Mouse (Mus musculus) midbrain, postnatal 0 days (tissue): ENCODE results near the gene Arhgef12. TPM values are rescaled to one million over a fixed set of nuclear protein-coding genes. Genes with fewer than 3 reads are reported as not detected.

Source experiments
- ATAC-seq: fragments of 200-750 bp; cut with Nextera tagmentation; 2 replicates; pipeline ENCODE4 v1.8.0; 2017; ENCODE audit warnings: moderate number of reproducible peaks, mild to moderate bottlenecking, moderate TSS enrichment, moderate library complexity; ENCODE audit not compliant: low FRiP score
- DNase-seq: peaks from one replicate; pipeline ENCODE4 v3.0.0-alpha.2; 2015; ENCODE audit warnings: low spot score
- H3K27ac ChIP-seq: fragments of 300-500 bp; sonication (generic); 2 replicates; pipeline ENCODE4 v1.5.1; 2014; ENCODE audit warnings: low read depth, mild to moderate bottlenecking, low read length, mixed read lengths
- H3K27me3 ChIP-seq: fragments of 300-500 bp; sonication (generic); 2 replicates; pipeline ENCODE4 v1.6.1; 2014; ENCODE audit warnings: low read length, control low read depth, mixed read lengths; ENCODE audit not compliant: insufficient read depth
- H3K36me3 ChIP-seq: fragments of 300-500 bp; sonication (generic); 2 replicates; pipeline ENCODE4 v1.6.1; 2014; ENCODE audit warnings: low read length, control low read depth, mixed read lengths; ENCODE audit not compliant: insufficient read depth
- H3K4me1 ChIP-seq: fragments of 300-500 bp; sonication (generic); 2 replicates; pipeline ENCODE4 v1.6.1; 2014; ENCODE audit warnings: mild to moderate bottlenecking, control low read depth, antibody characterized with exemption, low read length, mixed read lengths; ENCODE audit not compliant: insufficient read depth
- H3K4me2 ChIP-seq: fragments of 300-500 bp; sonication (generic); 2 replicates; pipeline ENCODE4 v1.6.1; 2014; ENCODE audit warnings: low read depth, mild to moderate bottlenecking, low read length, mixed read lengths; ENCODE audit not compliant: poor library complexity, severe bottlenecking
- H3K4me3 ChIP-seq: fragments of 300-500 bp; sonication (generic); 2 replicates; pipeline ENCODE4 v1.5.1; 2014; ENCODE audit warnings: low read depth, mild to moderate bottlenecking, low read length, moderate library complexity
- H3K9ac ChIP-seq: fragments of 300-500 bp; sonication (generic); replicated peaks from 2 replicates; pipeline ENCODE4 v1.6.1; 2014; ENCODE audit warnings: mild to moderate bottlenecking, low read length, moderate library complexity, mixed read lengths; ENCODE audit not compliant: poor library complexity, severe bottlenecking
- H3K9me3 ChIP-seq: fragments of 300-500 bp; sonication (generic); 2 replicates; pipeline ENCODE4 v1.6.1; 2016; ENCODE audit warnings: low read length, control low read depth
- CTCF ChIP-seq: IDR thresholded peaks from 2 replicates; pipeline ENCODE4 v1.5.1; 2016; ENCODE audit warnings: antibody characterized with exemption, mild to moderate bottlenecking
- WGBS: fragments of 180-500 bp; shearing (Covaris S2); extraction: QIAGEN DNeasy Blood & Tissue Kit; methylation state at CpG from one replicate; pipeline ENCODE4 v1.1.7; 2014; 5-methylcytosine and 5-hydroxymethylcytosine counted together
- polyA plus RNA-seq: library from polyadenylated mRNA; unstranded; fragments of >200 nt; fragmentation: Nextera tagmentation; extraction: Ambion mirVana; gene quantifications from 2 replicates; pipeline ENCODE4 v1.2.1, GENCODE M21; 2015
- total RNA-seq: library from RNA; depleted of rRNA; stranded (reverse); fragments of >200 nt; gene quantifications from 2 replicates; pipeline ENCODE4 v1.2.3, GENCODE M21; 2014

Arhgef12 gene
- total and polyA plus RNA-seq, 2 experiments from 2014 or later = 17.0 to 97.1 TPM

- no peak for TF ChIP-seq CTCF
- peak overlapping the region; percentile 72 for H3K27ac ChIP-seq
- ATAC-seq (no peak), DNase-seq (peak; percentile 19)
- H3K9me3 ChIP-seq = no peaks in the 10 kb centered on the region
- no peaks in the 10 kb centered on the region for H3K27me3 ChIP-seq
- 14% methylated on average over 12 of the region's 12 CpGs for WGBS
- H3K4me3 ChIP-seq = peak overlapping the region; percentile 84
- 0 out of 2 replicates have a peak, but pooled peaks cover 5% of the 10 kb centered on the region for H3K4me1 ChIP-seq
- H3K4me2 ChIP-seq = peak overlapping the region; percentile 74
- H3K9ac ChIP-seq = peak overlapping the region; percentile 95
- peaks cover 11% of the 10 kb centered on the region for H3K36me3 ChIP-seq
Measured at GRCm38 (mm10) chr9:43115431-43116133, 8.5 kb upstream of the Arhgef12 start.

DNA sequence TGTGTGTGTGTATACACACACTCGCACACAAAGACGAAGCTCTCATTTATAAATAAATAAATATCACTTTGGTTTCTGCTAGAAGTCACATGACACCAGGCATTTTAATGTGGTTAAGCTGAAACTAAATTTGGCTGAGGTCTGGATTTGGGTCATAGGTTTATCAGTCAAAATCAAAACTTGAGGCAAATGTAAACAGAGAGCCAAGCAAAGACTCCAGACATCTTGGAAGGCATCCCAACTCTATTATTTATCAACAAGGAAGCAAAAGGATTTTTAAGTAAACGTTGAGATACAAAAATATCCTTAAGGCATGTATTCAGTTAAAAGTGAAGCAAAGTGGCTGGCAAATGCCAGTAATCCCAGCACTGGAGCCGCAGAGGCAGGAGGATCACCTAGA is 7.8 kb upstream of the Arhgef12 start:
- Histone ChIP-seq H3K4me3 (no peak overlapping the region), H3K4me2 (no peak overlapping the region), H3K9me3 (no peaks in the 10 kb centered on the region), H3K27me3 (no peaks in the 10 kb centered on the region), H3K27ac (no peak overlapping the region), H3K36me3 (peaks cover 15% of the 10 kb centered on the region), H3K9ac (no peak overlapping the region), H3K4me1 (0 out of 2 replicates have a peak, but pooled peaks cover 5% of the 10 kb centered on the region)
- DNase-seq = no peak
- TF ChIP-seq CTCF = no peak
- ATAC-seq = no peak
- WGBS = 85% methylated on average over 4 of the region's 4 CpGs

DNA sequence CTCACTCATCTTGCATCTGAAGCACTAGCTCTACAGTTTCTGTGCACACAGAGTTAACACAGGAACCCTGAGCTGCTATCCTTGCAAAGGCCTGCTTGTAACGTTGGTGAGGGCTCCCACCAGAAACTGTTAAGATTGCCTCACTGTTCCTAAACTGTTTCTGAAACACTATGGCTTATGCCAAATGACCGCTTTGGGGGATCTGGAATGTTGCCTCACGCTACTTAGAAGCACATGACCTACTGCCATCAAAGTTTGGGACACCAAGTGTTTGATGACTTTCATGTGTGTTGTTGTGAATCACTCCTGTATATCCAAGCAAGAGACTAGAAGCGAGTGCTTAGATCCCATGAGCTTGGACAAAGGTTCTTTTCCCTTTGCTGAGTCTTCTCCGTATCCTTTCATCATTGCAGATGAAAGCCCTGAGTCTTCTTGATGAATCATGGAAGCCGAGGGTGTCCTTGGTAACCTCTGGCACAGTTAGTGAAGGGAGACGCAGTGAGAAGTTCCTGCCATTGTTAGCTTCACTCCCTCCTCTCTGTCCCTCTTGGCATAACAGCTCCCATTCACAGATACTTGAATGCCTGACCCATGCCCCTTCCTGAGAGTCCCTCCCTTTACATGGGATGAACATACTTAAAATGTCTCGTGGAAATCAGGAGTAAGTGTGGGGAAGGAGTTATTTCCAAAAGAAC is 3.4 kb upstream of the Arhgef12 start:
- no peak overlapping the region for H3K4me2 ChIP-seq
- WGBS = 83% methylated on average over 8 of the region's 8 CpGs
- no peak overlapping the region for H3K27ac ChIP-seq
- H3K4me1 ChIP-seq = 0 out of 2 replicates have a peak, but pooled peaks cover 8% of the 10 kb centered on the region
- no peaks in the 10 kb centered on the region for H3K27me3 ChIP-seq
- no peak overlapping the region for H3K4me3 ChIP-seq
- peaks cover 15% of the 10 kb centered on the region for H3K36me3 ChIP-seq
- no peaks in the 10 kb centered on the region for H3K9me3 ChIP-seq
- H3K9ac ChIP-seq = no peak overlapping the region
- no peak for TF ChIP-seq CTCF
- DNase-seq (no peak), ATAC-seq (no peak)

DNA sequence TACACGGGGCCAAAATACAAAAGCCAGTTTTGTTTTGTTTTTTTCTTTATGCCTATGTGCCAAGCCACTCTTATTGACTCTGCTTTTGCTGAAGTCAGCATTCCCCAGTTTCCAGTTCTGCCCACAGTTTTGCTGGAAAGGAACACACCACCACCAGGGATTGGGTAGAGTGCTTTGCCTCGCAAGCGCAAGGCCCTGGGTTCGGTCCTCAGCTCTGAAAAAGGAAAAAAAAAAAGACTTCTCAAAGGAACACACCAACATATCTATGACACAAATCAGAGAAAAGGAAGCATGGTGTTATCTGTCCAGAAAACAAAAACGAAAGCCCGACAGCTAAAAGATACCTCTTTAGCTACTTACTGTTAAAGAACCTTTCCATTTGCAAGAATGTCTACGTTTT is 2.1 kb upstream of the Arhgef12 start:
- Histone ChIP-seq H3K27ac (no peak overlapping the region), H3K27me3 (no peaks in the 10 kb centered on the region), H3K4me3 (no peak overlapping the region), H3K9me3 (no peaks in the 10 kb centered on the region), H3K4me1 (0 out of 2 replicates have a peak, but pooled peaks cover 3% of the 10 kb centered on the region), H3K36me3 (peaks cover 15% of the 10 kb centered on the region), H3K4me2 (no peak overlapping the region), H3K9ac (no peak overlapping the region)
- DNase-seq (no peak), ATAC-seq (no peak)
- WGBS = 89% methylated on average over 7 of the region's 7 CpGs
- no peak for TF ChIP-seq CTCF

- Histone ChIP-seq H3K4me2 (no peak overlapping the region), H3K4me1 (peaks cover 5% of the 10 kb centered on the region; the same call in 1 of the 2 replicates), H3K9me3 (no peaks in the 10 kb centered on the region), H3K27me3 (no peaks in the 10 kb centered on the region), H3K4me3 (no peak overlapping the region), H3K9ac (no peak overlapping the region), H3K36me3 (peaks cover 15% of the 10 kb centered on the region), H3K27ac (no peak overlapping the region)
- no peak for ATAC-seq
- WGBS = 88% methylated on average over 3 of the region's 3 CpGs
- no peak for DNase-seq
- TF ChIP-seq CTCF = no peak
Measured at GRCm38 (mm10) chr9:43108721-43109120, 1.7 kb upstream of the Arhgef12 start.

DNA sequence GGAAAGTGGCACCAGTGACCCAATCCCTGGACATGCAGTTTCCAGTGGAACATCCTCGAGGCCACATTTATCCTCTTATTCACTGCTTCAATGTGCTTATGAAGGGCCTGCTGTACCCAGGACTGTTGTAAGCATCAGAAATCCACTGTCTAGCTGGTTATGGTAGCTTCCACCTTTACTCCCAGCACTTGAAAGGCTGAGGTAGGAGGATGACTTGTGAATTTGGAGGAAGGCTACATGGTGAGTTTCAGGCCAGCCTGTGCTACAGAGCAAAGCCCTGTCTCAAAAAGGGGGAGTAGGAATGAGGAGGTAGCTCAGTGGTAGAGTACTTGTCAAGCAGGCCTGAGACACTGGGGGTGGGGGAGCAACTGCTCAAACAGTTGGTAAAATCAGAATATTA is 1.0 kb upstream of the Arhgef12 start:
- Histone ChIP-seq H3K36me3 (peaks cover 15% of the 10 kb centered on the region), H3K4me3 (no peak overlapping the region), H3K27ac (no peak overlapping the region), H3K4me2 (no peak overlapping the region), H3K9ac (no peak overlapping the region), H3K4me1 (peaks cover 8% of the 10 kb centered on the region; the same call in 1 of the 2 replicates), H3K27me3 (no peaks in the 10 kb centered on the region), H3K9me3 (no peaks in the 10 kb centered on the region)
- ATAC-seq = no peak
- TF ChIP-seq CTCF = no peak
- WGBS = 69% methylated on average over 1 of the region's 1 CpGs
- no peak for DNase-seq
